Mouse (Mus musculus) kidney, postnatal 10 days (tissue): Measurements from ENCODE around the gene Defb41.
"Not testable (repeated sequence)": the region's sequence is repeated elsewhere in the genome, so short reads cannot be mapped to it uniquely, and the experiment has no call there.

Experiments used
- DNase-seq: peaks from one replicate; pipeline ENCODE4 v3.0.0; 2021; ENCODE audit warnings: mixed read lengths

Gene Defb41

GRCm38 (mm10) chr1:18265038-18265437, at the start of gene Defb41:
Gene Defb41, minus strand, starts transcription at chr1:18265138.
- no peak for DNase-seq

- DNase-seq = no peak
These were observed 43.5 kb upstream of the Defb41 start for GRCm38 (mm10) chr1:18308474-18308829.

- DNase-seq = no peak
These were observed 42.9 kb upstream of the Defb41 start for GRCm38 (mm10) chr1:18307545-18308473.

- no peak for DNase-seq
These were observed 27.6 kb upstream of the Defb41 start for GRCm38 (mm10) chr1:18292515-18292914.

- DNase-seq = no peak
These were observed 23.9 kb upstream of the Defb41 start for GRCm38 (mm10) chr1:18288860-18289259.

GRCm38 (mm10) chr1:18287371-18287770, 22.4 kb upstream of the Defb41 start:
- no peak for DNase-seq

- no peak for DNase-seq
These were observed 6.2 kb upstream of the Defb41 start for GRCm38 (mm10) chr1:18271095-18271494.

GRCm38 (mm10) chr1:18268845-18269244, 3.9 kb upstream of the Defb41 start:
- DNase-seq = no peak

GRCm38 (mm10) chr1:18245801-18246580, 18.9 kb downstream of the Defb41 start:
- DNase-seq = not testable (repeated sequence)

GRCm38 (mm10) chr1:18237343-18237742, 27.6 kb downstream of the Defb41 start, which contains the start of gene Defb18:
Gene Defb18, minus strand, starts transcription at chr1:18237443.
- no peak for DNase-seq

- no peak for DNase-seq
These were observed 41.5 kb downstream of the Defb41 start for GRCm38 (mm10) chr1:18223385-18223945.
